Mouse (Mus musculus) MEL-GATA-1-ER (cell line): ENCODE measurements around the gene Tnfrsf8.

ENCODE experiments used
- DNase-seq: peaks from one replicate; pipeline ENCODE4 v3.0.0-alpha.2; 2012; ENCODE audit warnings: low read depth; ENCODE audit errors: extremely low read depth

Tnfrsf8 gene

GRCm38 (mm10) chr4:145271634-145272033 lies 43.3 kb downstream of the Tnfrsf8 start:
- DNase-seq = no peak

- no peak for DNase-seq
Observed at GRCm38 (mm10) chr4:145270136-145270535, 44.8 kb downstream of the Tnfrsf8 start.

GRCm38 (mm10) chr4:145267631-145268110 lies 47.3 kb downstream of the Tnfrsf8 start:
- no peak for DNase-seq

GRCm38 (mm10) chr4:145266505-145266904 lies 48.5 kb downstream of the Tnfrsf8 start:
- DNase-seq = no peak

- no peak for DNase-seq
Observed at GRCm38 (mm10) chr4:145264761-145265160, 50.2 kb downstream of the Tnfrsf8 start.

- DNase-seq = no peak
Observed at GRCm38 (mm10) chr4:145263583-145263982, 51.4 kb downstream of the Tnfrsf8 start.

- no peak for DNase-seq
Observed at GRCm38 (mm10) chr4:145260802-145261201, 54.2 kb downstream of the Tnfrsf8 start.

GRCm38 (mm10) chr4:145257751-145258434 lies 57.1 kb downstream of the Tnfrsf8 start:
- DNase-seq = no peak

GRCm38 (mm10) chr4:145256144-145256543 lies 58.8 kb downstream of the Tnfrsf8 start:
- DNase-seq = no peak

GRCm38 (mm10) chr4:145254418-145254817 lies 60.5 kb downstream of the Tnfrsf8 start:
- peak; percentile 27 for DNase-seq

- no peak for DNase-seq
Observed at GRCm38 (mm10) chr4:145252611-145253010, 62.4 kb downstream of the Tnfrsf8 start.

GRCm38 (mm10) chr4:145251546-145251945 lies 63.4 kb downstream of the Tnfrsf8 start:
- DNase-seq = no peak

- DNase-seq = no peak
Observed at GRCm38 (mm10) chr4:145250002-145250401, 65.0 kb downstream of the Tnfrsf8 start.

GRCm38 (mm10) chr4:145247556-145247955 lies 67.4 kb downstream of the Tnfrsf8 start:
- DNase-seq = no peak

- DNase-seq = no peak
Observed at GRCm38 (mm10) chr4:145246173-145247011, 68.6 kb downstream of the Tnfrsf8 start, which contains the start of gene Tnfrsf1b. Gene Tnfrsf1b (minus strand): TSS chr4:145246870.

GRCm38 (mm10) chr4:145245581-145245980 lies 69.4 kb downstream of the Tnfrsf8 start:
- no peak for DNase-seq

GRCm38 (mm10) chr4:145244676-145245075 lies 70.3 kb downstream of the Tnfrsf8 start:
- DNase-seq = no peak

GRCm38 (mm10) chr4:145242719-145243350 lies 72.1 kb downstream of the Tnfrsf8 start:
- DNase-seq = no peak

GRCm38 (mm10) chr4:145240723-145241231 lies 74.2 kb downstream of the Tnfrsf8 start:
- DNase-seq = no peak

GRCm38 (mm10) chr4:145239049-145239830 lies 75.7 kb downstream of the Tnfrsf8 start:
- no peak for DNase-seq

GRCm38 (mm10) chr4:145236027-145236426 lies 78.9 kb downstream of the Tnfrsf8 start:
- no peak for DNase-seq
